Mouse (Mus musculus): ENCODE data around the gene Nr2f6. TPM values are rescaled to one million over a fixed set of nuclear protein-coding genes. Genes with fewer than 3 reads are reported as not detected.

The Nr2f6 gene
- polyA plus RNA-seq, 2 experiments = 63.1 to 80.8 TPM

DNA sequence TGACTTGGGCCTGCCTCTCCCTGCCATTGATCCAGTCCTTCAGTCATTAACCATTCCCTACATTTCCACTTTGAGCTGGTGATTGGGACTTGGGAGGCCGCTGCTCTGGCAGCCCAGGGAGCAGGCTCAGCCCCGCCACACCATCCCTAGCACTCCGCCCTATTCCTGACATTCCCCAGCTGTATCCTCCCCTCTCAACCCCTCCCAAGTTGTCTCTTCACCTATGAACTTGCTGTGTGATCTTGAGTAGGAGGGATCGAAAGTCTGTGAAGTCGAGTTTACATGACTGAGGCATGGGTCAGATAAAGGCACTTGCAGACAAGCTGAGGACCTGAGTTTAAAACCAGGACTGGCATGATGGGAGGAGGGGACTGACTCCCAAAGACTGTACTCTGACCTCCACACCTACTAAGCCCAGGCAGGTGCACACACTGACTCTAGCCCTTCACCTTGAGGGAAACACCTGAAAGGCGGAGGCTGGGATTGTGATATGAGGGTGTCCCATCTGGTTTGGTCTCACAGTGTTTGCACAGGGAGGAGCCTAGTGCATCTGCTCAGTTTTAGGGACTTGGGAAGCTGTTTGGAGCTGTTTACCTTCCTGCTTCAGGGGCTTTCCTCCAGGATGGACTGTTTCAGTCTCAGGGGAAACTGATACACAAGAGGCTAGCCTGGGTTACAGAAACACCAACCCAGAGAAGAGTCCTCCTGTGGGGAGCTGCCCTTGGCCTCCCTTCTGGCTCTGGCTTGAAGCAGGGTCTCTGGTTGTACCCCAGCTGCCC lies 21.5 kb upstream of the Nr2f6 start:
- peaks cover 7% of the 10 kb centered on the region for H3K4me1 ChIP-seq (ENCODE audit: control insufficient read depth, insufficient read depth, low read length)
- H3K27me3 ChIP-seq (ENCODE audit: control insufficient read depth, insufficient read depth, low read length) = no peaks in the 10 kb centered on the region
- no peak overlapping the region for H3K4me3 ChIP-seq (replicated peaks; ENCODE audit: low read length)
- H3K9ac ChIP-seq (ENCODE audit: low read depth, low read length, severe bottlenecking) = no peak overlapping the region
- H3K4me2 ChIP-seq (replicated peaks; ENCODE audit: low read depth, low read length, severe bottlenecking) = no peak overlapping the region
- no peak overlapping the region for H3K27ac ChIP-seq (replicated peaks; ENCODE audit: low read depth, low read length)
- peaks cover 29% of the 10 kb centered on the region for H3K36me3 ChIP-seq (ENCODE audit: control insufficient read depth, insufficient read depth, low read length)
- no peak for DNase-seq (ENCODE audit: low spot score)
- H3K9me3 ChIP-seq (ENCODE audit: control insufficient read depth, low read length) = no peaks in the 10 kb centered on the region
- TF ChIP-seq POLR2A (IDR thresholded peaks at IDR 0.05; ENCODE audit: borderline replicate concordance, extremely low read depth, insufficient read depth, insufficient read length) = no peak
- WGBS = 84% methylated on average over 6 of the region's 6 CpGs
- no peak for ATAC-seq (ENCODE audit: low FRiP score, low read depth)

DNA sequence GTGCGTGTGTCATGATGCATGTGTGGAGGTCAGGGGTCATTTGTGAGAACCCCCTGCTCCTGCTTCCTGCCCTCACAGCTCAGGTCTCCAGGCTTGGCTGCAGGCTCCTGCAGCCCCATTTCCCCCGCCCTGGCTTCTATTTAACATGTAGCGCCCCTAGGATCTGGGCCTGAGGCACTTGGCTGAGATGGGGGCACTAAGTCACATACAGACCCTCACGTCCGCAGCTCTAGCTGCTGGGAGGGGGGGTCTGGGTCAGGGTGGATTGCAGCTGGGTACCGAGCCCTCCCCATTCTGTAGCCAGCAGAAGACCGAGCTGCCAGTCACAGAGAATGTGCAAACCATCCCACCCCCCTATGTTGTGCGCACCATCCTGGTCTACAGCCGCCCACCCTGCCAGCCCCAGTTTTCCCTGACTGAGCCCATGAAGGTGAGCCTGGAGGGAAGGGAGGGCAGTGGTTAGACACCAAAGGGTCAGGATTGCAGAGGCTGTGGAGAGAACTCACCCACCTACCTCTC lies 20.7 kb upstream of the Nr2f6 start:
- DNase-seq (ENCODE audit: low spot score) (no peak), ATAC-seq (ENCODE audit: low FRiP score, low read depth) (no peak)
- Histone ChIP-seq H3K4me3 (replicated peaks; ENCODE audit: low read length) (no peak overlapping the region), H3K27me3 (ENCODE audit: control insufficient read depth, insufficient read depth, low read length) (no peaks in the 10 kb centered on the region), H3K4me1 (ENCODE audit: control insufficient read depth, insufficient read depth, low read length) (peaks cover 9% of the 10 kb centered on the region), H3K27ac (replicated peaks; ENCODE audit: low read depth, low read length) (no peak overlapping the region), H3K9ac (ENCODE audit: low read depth, low read length, severe bottlenecking) (no peak overlapping the region), H3K4me2 (replicated peaks; ENCODE audit: low read depth, low read length, severe bottlenecking) (no peak overlapping the region), H3K9me3 (ENCODE audit: control insufficient read depth, low read length) (no peaks in the 10 kb centered on the region), H3K36me3 (ENCODE audit: control insufficient read depth, insufficient read depth, low read length) (peaks cover 24% of the 10 kb centered on the region)
- 84% methylated on average over 9 of the region's 9 CpGs for WGBS
- TF ChIP-seq POLR2A (IDR thresholded peaks at IDR 0.05; ENCODE audit: borderline replicate concordance, extremely low read depth, insufficient read depth, insufficient read length) = no peak

DNA sequence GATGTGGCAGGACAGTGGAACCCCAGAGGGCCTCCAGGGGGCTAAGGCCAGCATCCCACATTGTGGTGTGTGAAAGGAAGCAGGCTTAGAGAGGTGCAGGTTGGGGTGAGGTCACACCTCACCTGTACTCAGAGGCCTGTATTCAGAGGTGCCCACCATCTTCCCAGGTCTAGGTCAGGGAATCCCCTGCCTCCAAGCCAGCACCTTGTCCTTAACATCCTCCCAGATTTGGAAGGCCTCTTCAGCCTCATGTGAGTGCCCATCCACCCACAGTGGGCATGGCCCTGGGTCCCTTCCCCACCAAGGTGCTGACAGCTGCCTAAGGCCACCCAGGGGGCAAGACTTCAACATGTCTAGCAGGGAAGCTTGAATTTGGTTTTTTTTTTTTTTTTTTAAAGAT lies 19.7 kb upstream of the Nr2f6 start:
- H3K4me2 ChIP-seq (replicated peaks; ENCODE audit: low read depth, low read length, severe bottlenecking) = no peak overlapping the region
- H3K9ac ChIP-seq (ENCODE audit: low read depth, low read length, severe bottlenecking) = no peak overlapping the region
- no peaks in the 10 kb centered on the region for H3K9me3 ChIP-seq (ENCODE audit: control insufficient read depth, low read length)
- no peak overlapping the region for H3K27ac ChIP-seq (replicated peaks; ENCODE audit: low read depth, low read length)
- H3K4me1 ChIP-seq (ENCODE audit: control insufficient read depth, insufficient read depth, low read length) = peaks cover 9% of the 10 kb centered on the region
- ATAC-seq (ENCODE audit: low FRiP score, low read depth) = no peak
- peaks cover 19% of the 10 kb centered on the region for H3K36me3 ChIP-seq (ENCODE audit: control insufficient read depth, insufficient read depth, low read length)
- H3K27me3 ChIP-seq (ENCODE audit: control insufficient read depth, insufficient read depth, low read length) = no peaks in the 10 kb centered on the region
- no peak for DNase-seq (ENCODE audit: low spot score)
- H3K4me3 ChIP-seq (replicated peaks; ENCODE audit: low read length) = no peak overlapping the region
- no peak for TF ChIP-seq POLR2A (IDR thresholded peaks at IDR 0.05; ENCODE audit: borderline replicate concordance, extremely low read depth, insufficient read depth, insufficient read length)

DNA sequence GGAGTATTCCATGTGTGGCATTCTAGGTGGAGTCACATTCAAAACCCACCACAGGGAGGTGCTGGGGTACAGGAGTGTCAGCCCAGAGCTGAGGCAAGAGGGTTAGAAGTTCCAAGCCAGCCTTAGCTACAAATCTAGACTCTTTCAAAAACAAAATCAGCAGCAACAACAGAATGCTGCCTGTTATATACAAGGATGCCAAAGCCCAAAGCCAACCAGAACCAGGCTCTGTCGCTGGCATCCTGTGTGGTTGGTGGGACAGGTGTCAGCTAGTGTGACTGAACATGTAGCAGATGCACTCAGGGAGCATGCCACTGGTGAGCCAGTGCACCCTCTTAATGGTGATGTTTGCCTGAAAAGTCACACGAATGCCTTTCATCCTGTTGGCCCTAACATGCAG lies 19.1 kb upstream of the Nr2f6 start:
- Histone ChIP-seq H3K27ac (replicated peaks; ENCODE audit: low read depth, low read length) (no peak overlapping the region), H3K9me3 (ENCODE audit: control insufficient read depth, low read length) (no peaks in the 10 kb centered on the region), H3K4me1 (ENCODE audit: control insufficient read depth, insufficient read depth, low read length) (peaks cover 5% of the 10 kb centered on the region; the same call in 1 of the 2 replicates), H3K4me3 (replicated peaks; ENCODE audit: low read length) (no peak overlapping the region), H3K36me3 (ENCODE audit: control insufficient read depth, insufficient read depth, low read length) (peaks cover 19% of the 10 kb centered on the region), H3K4me2 (replicated peaks; ENCODE audit: low read depth, low read length, severe bottlenecking) (no peak overlapping the region), H3K27me3 (ENCODE audit: control insufficient read depth, insufficient read depth, low read length) (no peaks in the 10 kb centered on the region), H3K9ac (ENCODE audit: low read depth, low read length, severe bottlenecking) (no peak overlapping the region)
- TF ChIP-seq POLR2A (IDR thresholded peaks at IDR 0.05; ENCODE audit: borderline replicate concordance, extremely low read depth, insufficient read depth, insufficient read length) = no peak
- DNase-seq (ENCODE audit: low spot score) (no peak), ATAC-seq (ENCODE audit: low FRiP score, low read depth) (no peak)
- 92% methylated on average over 2 of the region's 2 CpGs for WGBS

DNA sequence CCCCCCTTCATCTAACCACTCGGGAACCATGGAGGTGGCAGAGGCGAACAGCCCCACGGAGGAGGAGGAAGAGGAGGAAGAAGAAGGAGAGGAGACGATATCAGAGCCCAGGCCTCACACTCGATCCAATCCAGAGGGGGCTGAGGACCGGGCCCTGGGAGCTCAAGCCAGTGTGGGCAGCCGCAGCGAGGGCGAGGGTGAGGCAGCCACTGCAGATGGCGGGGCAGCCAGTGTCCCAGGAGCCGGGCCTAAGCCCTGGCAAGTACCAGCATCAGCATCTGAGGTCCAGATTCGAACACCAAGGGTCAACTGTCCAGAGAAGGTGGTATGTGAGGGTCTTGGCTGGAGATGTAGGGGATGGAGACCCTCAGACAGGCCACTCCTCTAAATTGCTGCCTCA lies 15.9 kb upstream of the Nr2f6 start:
- Histone ChIP-seq H3K36me3 (ENCODE audit: control insufficient read depth, insufficient read depth, low read length) (peaks cover 19% of the 10 kb centered on the region), H3K27me3 (ENCODE audit: control insufficient read depth, insufficient read depth, low read length) (no peaks in the 10 kb centered on the region), H3K4me2 (replicated peaks; ENCODE audit: low read depth, low read length, severe bottlenecking) (peak overlapping the region; percentile 86), H3K4me3 (replicated peaks; ENCODE audit: low read length) (peak overlapping the region; percentile 83), H3K9me3 (ENCODE audit: control insufficient read depth, low read length) (no peaks in the 10 kb centered on the region), H3K27ac (replicated peaks; ENCODE audit: low read depth, low read length) (no peak overlapping the region), H3K9ac (ENCODE audit: low read depth, low read length, severe bottlenecking) (peak overlapping the region; percentile 83; the same call in 1 of the 2 replicates), H3K4me1 (ENCODE audit: control insufficient read depth, insufficient read depth, low read length) (peaks cover 5% of the 10 kb centered on the region; the same call in 1 of the 2 replicates)
- ATAC-seq (ENCODE audit: low FRiP score, low read depth) (no peak), DNase-seq (ENCODE audit: low spot score) (no peak)
- TF ChIP-seq POLR2A (IDR thresholded peaks at IDR 0.05; ENCODE audit: borderline replicate concordance, extremely low read depth, insufficient read depth, insufficient read length) = no peak
- WGBS = 83% methylated on average over 12 of the region's 12 CpGs
